Mouse (Mus musculus) kidney, postnatal 0 days (tissue): ENCODE measurements around the gene Caap1. TPM values are rescaled to one million over a fixed set of nuclear protein-coding genes. Genes with fewer than 3 reads are reported as not detected.
A peak's percentile ranks its signal among the peaks of the same experiment; 100 is the strongest.

Source experiments
- ATAC-seq: fragments of 200-750 bp; cut with Nextera tagmentation; replicated peaks from 2 replicates; pipeline ENCODE4 v1.8.0; 2017; ENCODE audit warnings: low read depth, moderate number of reproducible peaks, moderate TSS enrichment, moderate library complexity; ENCODE audit not compliant: low FRiP score
- DNase-seq: peaks from one replicate; pipeline ENCODE4 v3.0.0-alpha.2; 2016; ENCODE audit warnings: low spot score
- H3K27ac ChIP-seq: fragments of 300-500 bp; sonication (generic); 2 replicates; pipeline ENCODE4 v1.5.1; 2014; ENCODE audit warnings: mild to moderate bottlenecking
- H3K27me3 ChIP-seq: fragments of 300-500 bp; sonication (generic); 2 replicates; pipeline ENCODE4 v1.6.1; 2014; ENCODE audit warnings: low read length, mixed read lengths; ENCODE audit not compliant: insufficient read depth
- H3K36me3 ChIP-seq: fragments of 300-500 bp; sonication (generic); 2 replicates; pipeline ENCODE4 v1.6.1; 2014; ENCODE audit warnings: low read length, mixed read lengths; ENCODE audit not compliant: insufficient read depth
- H3K4me1 ChIP-seq: fragments of 300-500 bp; sonication (generic); replicated peaks from 2 replicates; pipeline ENCODE4 v1.6.1; 2014; ENCODE audit warnings: antibody characterized with exemption, low read length, mixed read lengths; ENCODE audit not compliant: insufficient read depth
- H3K4me2 ChIP-seq: fragments of 300-500 bp; sonication (generic); 2 replicates; pipeline ENCODE4 v1.6.1; 2014; ENCODE audit warnings: mild to moderate bottlenecking, low read length, moderate library complexity, mixed read lengths
- H3K4me3 ChIP-seq: fragments of 300-500 bp; sonication (generic); replicated peaks from 2 replicates; pipeline ENCODE4 v1.5.1; 2014; ENCODE audit warnings: low read depth, low read length
- H3K9ac ChIP-seq: fragments of 300-500 bp; sonication (generic); 2 replicates; pipeline ENCODE4 v1.6.1; 2014; ENCODE audit warnings: low read depth, low read length
- H3K9me3 ChIP-seq: fragments of 300-500 bp; sonication (generic); replicated peaks from 2 replicates; pipeline ENCODE4 v1.6.1; 2016; ENCODE audit warnings: low read length, inconsistent platforms, mixed read lengths
- CTCF ChIP-seq: IDR thresholded peaks from 2 replicates; pipeline ENCODE4 v1.5.1; 2016; ENCODE audit warnings: antibody characterized with exemption, low read depth, mild to moderate bottlenecking, moderate library complexity
- WGBS: fragments of 180-500 bp; shearing (Covaris S2); extraction: QIAGEN DNeasy Blood & Tissue Kit; methylation state at CpG from one replicate; pipeline ENCODE4 v1.1.7; 2014; 5-methylcytosine and 5-hydroxymethylcytosine counted together
- polyA plus RNA-seq: library from polyadenylated mRNA; unstranded; fragments of >200 nt; fragmentation: Nextera tagmentation; extraction: Ambion mirVana; gene quantifications from 2 replicates; pipeline ENCODE4 v1.2.1, GENCODE M21; 2015

The Caap1 gene
- polyA plus RNA-seq = 18.2 and 18.4 TPM in 2 replicates

DNA sequence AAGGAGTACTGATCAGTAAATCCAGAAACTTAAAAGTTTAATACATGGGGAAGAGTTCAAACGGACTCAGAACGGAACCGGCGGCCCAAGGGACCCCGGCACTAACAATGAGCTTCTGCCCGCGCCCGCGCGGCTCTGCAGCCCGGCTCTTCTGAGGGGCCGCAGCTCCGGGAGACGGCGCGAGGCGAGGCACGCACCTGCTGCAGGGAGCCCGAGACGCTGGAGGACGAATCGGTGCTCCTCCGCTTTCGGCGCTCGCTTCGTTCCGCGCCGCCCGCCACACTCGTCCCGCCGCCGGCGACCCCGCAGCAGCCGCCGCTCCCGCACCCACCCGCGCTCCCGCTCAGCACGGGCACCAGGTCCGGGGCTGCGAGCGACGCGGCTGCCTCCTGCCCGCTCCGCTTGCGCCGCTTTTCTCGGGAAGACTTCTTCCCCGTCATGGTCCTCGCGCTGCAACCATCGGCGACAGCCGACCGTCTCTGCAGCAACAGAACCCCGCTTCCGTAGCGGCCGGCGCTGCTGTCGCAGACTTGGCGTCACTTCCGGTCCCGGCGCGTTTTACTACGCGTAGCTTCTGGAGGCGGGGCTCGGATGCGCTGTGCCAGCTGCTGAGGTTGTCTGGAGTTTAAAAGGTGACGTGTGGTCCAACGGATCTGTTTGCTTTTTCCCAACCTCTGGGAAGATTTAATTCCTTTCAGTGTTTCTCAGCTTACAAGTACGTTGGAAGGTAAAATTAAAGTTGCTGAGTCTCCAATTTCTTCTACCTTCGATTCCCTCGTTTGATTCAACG is at the start of gene Caap1, which contains the start of gene Gm10306:
Gene Caap1 (minus strand): TSS at position 532 of the 790 bp plus-strand sequence.
Gene Gm10306 (plus strand): TSS at position 282 of the 790 bp plus-strand sequence.
- no peaks in the 10 kb centered on the region for H3K36me3 ChIP-seq
- H3K4me1 ChIP-seq = peaks cover 6% of the 10 kb centered on the region; the same call in 1 of the 2 replicates
- peak within 1 kb of the TSS; percentile 64 for H3K4me2 ChIP-seq
- under 1% methylated on average over 75 of the region's 83 CpGs for WGBS
- no peaks in the 10 kb centered on the region for H3K27me3 ChIP-seq
- TF ChIP-seq CTCF = no peak
- no peaks in the 10 kb centered on the region for H3K9me3 ChIP-seq
- DNase-seq = peak; percentile 93
- ATAC-seq = peak; percentile 97
- H3K27ac ChIP-seq = peak within 1 kb of the TSS; percentile 85
- H3K9ac ChIP-seq = peak within 1 kb of the TSS; percentile 91
- H3K4me3 ChIP-seq = peak within 1 kb of the TSS; percentile 96

DNA sequence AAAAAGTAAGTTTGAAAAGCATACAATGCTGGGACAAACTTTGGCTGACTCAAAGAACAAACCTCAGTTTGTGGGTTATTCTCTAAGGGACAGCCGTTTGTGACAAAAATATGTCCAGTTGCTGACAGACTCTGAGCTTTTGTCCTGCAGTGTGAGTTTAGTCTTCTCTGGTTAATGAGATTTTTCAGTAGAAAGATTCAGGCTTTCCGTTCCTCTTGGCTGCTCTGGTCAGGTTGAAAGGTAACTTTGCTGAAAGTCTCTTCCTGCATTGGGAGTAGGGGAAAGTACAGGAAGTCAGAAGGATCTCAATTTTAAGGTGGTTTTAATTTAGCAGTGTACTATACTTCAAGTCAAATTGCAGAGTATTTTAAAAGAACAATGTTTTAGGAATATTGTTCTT is 49.0 kb upstream of the Caap1 start:
- DNase-seq (peak; percentile 21), ATAC-seq (no peak)
- Histone ChIP-seq H3K4me1 (peaks cover 6% of the 10 kb centered on the region; the same call in 1 of the 2 replicates), H3K9ac (no peak overlapping the region), H3K36me3 (no peaks in the 10 kb centered on the region), H3K9me3 (no peaks in the 10 kb centered on the region), H3K27ac (peak overlapping the region; percentile 65), H3K4me3 (no peak overlapping the region), H3K4me2 (no peak overlapping the region), H3K27me3 (no peaks in the 10 kb centered on the region)
- no peak for TF ChIP-seq CTCF
- 72% methylated on average over 2 of the region's 2 CpGs for WGBS

DNA sequence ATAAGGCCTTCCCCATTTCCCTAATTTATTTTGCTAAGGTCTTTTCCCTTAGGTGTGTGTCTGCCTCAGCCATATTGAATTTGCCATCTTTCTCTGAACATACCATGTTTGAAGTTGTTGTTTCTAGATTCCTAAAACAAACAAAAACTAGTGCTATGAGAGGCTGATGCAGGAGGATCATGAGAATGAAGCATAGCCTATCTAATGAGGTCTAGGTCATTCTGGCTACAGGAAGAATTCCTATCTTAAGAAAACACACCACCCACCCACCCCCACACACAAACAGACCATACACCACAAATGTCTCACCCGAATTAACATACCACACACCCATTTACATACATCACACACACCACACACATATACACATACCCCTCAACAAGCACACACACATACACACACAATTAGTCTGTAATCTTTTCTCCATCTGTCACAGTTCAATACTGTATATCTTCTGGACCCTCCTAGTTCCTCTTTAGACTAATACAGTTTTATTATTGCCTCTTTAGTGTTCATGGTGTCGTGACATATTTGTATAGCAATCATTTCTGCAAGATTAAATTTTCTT is 47.9 kb upstream of the Caap1 start:
- Histone ChIP-seq H3K27me3 (no peaks in the 10 kb centered on the region), H3K27ac (no peak overlapping the region), H3K9me3 (no peaks in the 10 kb centered on the region), H3K36me3 (no peaks in the 10 kb centered on the region), H3K4me1 (peaks cover 6% of the 10 kb centered on the region; the same call in 1 of the 2 replicates), H3K9ac (no peak overlapping the region), H3K4me2 (no peak overlapping the region), H3K4me3 (no peak overlapping the region)
- ATAC-seq (no peak), DNase-seq (no peak)
- TF ChIP-seq CTCF = no peak
- 87% methylated on average over 2 of the region's 2 CpGs for WGBS

DNA sequence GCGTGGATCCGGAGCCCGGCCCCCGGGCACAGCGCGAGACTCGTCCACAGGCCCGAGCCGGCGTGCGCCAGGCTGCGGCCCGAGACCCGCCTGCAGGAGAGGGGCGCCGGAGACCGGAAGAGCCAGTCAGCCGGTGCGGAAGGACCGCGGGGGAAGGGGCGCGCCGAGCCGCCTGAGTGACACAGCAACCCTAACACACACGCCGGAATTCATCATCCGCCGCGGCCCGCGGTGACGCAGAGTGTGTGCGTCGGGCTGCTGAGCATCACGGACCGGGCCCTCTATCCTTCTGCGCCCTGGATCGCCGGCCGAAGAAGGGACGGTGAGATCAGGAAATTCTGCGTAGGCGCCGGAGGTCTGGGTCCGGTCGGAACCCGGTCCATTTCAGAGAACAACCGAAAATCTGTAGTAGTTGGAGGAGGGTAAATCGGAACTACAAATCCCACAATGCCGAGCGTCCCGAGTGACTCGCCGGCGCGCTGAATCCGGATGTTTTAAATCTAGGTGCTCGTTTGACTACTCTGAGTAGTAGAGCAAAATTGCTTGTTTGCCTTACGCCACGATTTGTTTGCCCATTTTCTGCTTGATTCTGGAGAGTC is 46.5 kb upstream of the Caap1 start, which contains the start of gene Plaa:
Gene Plaa (minus strand): TSS at position 214 of the 599 bp plus-strand sequence.
- Histone ChIP-seq H3K9ac (peak within 1 kb of the TSS; percentile 91), H3K4me1 (peaks cover 6% of the 10 kb centered on the region; the same call in 1 of the 2 replicates), H3K9me3 (no peaks in the 10 kb centered on the region), H3K27me3 (no peaks in the 10 kb centered on the region), H3K27ac (peak within 1 kb of the TSS; percentile 96), H3K4me3 (peak within 1 kb of the TSS; percentile 97), H3K36me3 (no peaks in the 10 kb centered on the region), H3K4me2 (peak within 1 kb of the TSS; percentile 68)
- under 1% methylated on average over 56 of the region's 61 CpGs for WGBS
- no peak for TF ChIP-seq CTCF
- ATAC-seq (peak; percentile 98), DNase-seq (peak; percentile 96)

DNA sequence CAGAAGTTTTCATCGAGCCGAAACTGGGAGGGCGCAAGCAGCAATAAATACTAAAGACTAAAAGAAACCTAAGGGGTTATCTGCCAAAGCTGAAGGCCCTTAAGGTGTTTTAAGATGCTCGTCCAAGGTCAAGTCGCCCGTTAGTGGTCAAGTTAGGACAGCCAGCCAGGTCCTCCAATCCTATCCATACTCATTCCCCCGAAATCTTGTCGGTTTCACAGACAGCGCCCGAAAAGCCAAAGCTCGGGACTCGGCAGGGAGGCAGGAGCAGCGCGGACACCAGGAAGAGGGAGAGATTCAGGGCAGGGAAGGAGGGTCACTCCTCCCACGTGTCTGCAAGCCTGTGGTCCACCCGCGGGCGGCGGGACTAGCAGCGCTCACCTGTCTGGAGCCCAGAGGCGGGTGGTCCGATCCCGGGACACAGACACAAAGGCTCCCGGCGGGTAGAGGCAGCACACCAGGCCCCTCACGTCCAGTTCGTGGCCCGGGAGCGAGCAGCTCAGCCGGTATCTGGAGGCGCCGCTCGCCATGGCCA is 46.0 kb upstream of the Caap1 start:
- Histone ChIP-seq H3K4me3 (peak overlapping the region; percentile 97), H3K27ac (peak overlapping the region; percentile 96), H3K36me3 (no peaks in the 10 kb centered on the region), H3K9me3 (no peaks in the 10 kb centered on the region), H3K4me1 (peaks cover 6% of the 10 kb centered on the region; the same call in 1 of the 2 replicates), H3K9ac (peak overlapping the region; percentile 91), H3K4me2 (peak overlapping the region; percentile 68), H3K27me3 (no peaks in the 10 kb centered on the region)
- WGBS = 0% methylated on average over 33 of the region's 33 CpGs
- no peak for TF ChIP-seq CTCF
- ATAC-seq = peak; percentile 75; the same call in 1 of the 2 replicates
- DNase-seq = peak; percentile 66

DNA sequence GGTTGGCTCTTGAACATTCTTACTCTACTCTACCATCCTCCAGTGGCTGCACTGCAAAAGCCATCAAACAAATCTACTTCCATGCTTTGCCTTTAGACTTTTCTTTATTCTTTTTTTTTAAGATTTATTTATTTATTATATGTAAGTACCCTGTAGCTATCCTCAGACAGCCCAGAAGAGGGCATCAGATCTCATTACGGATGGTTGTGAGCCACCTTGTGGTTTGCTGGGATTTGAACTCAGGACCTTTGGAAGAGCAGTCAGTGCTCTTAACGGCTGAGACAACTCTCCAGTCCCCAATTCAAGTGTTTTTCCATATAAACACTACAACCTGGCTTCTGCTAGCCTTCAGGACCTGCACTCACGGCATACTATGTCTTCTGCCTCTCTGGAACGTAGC is 44.8 kb upstream of the Caap1 start:
- no peaks in the 10 kb centered on the region for H3K9me3 ChIP-seq
- WGBS = 76% methylated on average over 4 of the region's 4 CpGs
- peak overlapping the region; percentile 68 for H3K4me2 ChIP-seq
- TF ChIP-seq CTCF = peak; percentile 57
- no peaks in the 10 kb centered on the region for H3K36me3 ChIP-seq
- DNase-seq (no peak), ATAC-seq (no peak)
- no peak overlapping the region for H3K9ac ChIP-seq
- no peak overlapping the region for H3K4me3 ChIP-seq
- H3K27ac ChIP-seq = no peak overlapping the region
- peaks cover 6% of the 10 kb centered on the region; the same call in 1 of the 2 replicates for H3K4me1 ChIP-seq
- H3K27me3 ChIP-seq = no peaks in the 10 kb centered on the region
